Mouse (Mus musculus) MEL (cell line): ENCODE measurements around the gene Lrig2. TPM values are rescaled to one million over a fixed set of nuclear protein-coding genes. Genes with fewer than 3 reads are reported as not detected.

ENCODE experiments used
- DNase-seq: peaks from one replicate; pipeline ENCODE4 v3.0.0; 2011; ENCODE audit warnings: low read depth, low spot score
- H3K27ac ChIP-seq: 2 replicates; pipeline ENCODE4 v1.5.1; 2012; ENCODE audit warnings: low read depth, mild to moderate bottlenecking, control low read depth, low read length, moderate library complexity; ENCODE audit not compliant: control insufficient read depth
- H3K27me3 ChIP-seq, 2 experiments: fragments of 150-350 bp in 1 of 2; sonication (generic) in 1 of 2; 2 replicates each; pipeline ENCODE4 v1.6.1; 2012; ENCODE audit warnings: low read length in 2 of 2, mild to moderate bottlenecking in 2 of 2, improper control_type of control experiment in 1 of 2, moderate library complexity in 1 of 2; ENCODE audit not compliant: insufficient read depth in 2 of 2, control insufficient read depth in 1 of 2
- H3K36me3 ChIP-seq, 2 experiments: 2 replicates each; pipeline ENCODE4 v1.6.1; 2012 to 2014; ENCODE audit warnings: low read length in 2 of 2, improper control_type of control experiment in 1 of 2, inconsistent platforms in 1 of 2, mild to moderate bottlenecking in 1 of 2; ENCODE audit not compliant: insufficient read depth in 2 of 2, control insufficient read depth in 1 of 2
- H3K4me1 ChIP-seq, 2 experiments: fragments of 150-350 bp in 1 of 2; sonication (generic) in 1 of 2; 2 replicates each; pipeline ENCODE4 v1.6.1; 2012; ENCODE audit warnings: low read length in 2 of 2, improper control_type of control experiment in 1 of 2, mild to moderate bottlenecking in 1 of 2; ENCODE audit not compliant: insufficient read depth in 2 of 2, control insufficient read depth in 1 of 2
- H3K4me3 ChIP-seq, 2 experiments: fragments of 150-350 bp in 1 of 2; sonication (generic) in 1 of 2; 2 replicates each; pipeline ENCODE4 v1.5.1; 2012; ENCODE audit warnings: low read depth in 2 of 2, low read length in 2 of 2, mild to moderate bottlenecking in 2 of 2, moderate library complexity in 2 of 2, control low read depth in 1 of 2, improper control_type of control experiment in 1 of 2; ENCODE audit not compliant: control insufficient read depth in 1 of 2, insufficient read depth in 1 of 2
- H3K79me2 ChIP-seq: 2 replicates; pipeline ENCODE4 v1.6.1; 2012; ENCODE audit warnings: mild to moderate bottlenecking, low read length, moderate library complexity; ENCODE audit not compliant: control insufficient read depth, poor library complexity, insufficient read depth
- H3K9ac ChIP-seq: 2 replicates; pipeline ENCODE4 v1.6.1; 2012; ENCODE audit warnings: low read depth, mild to moderate bottlenecking, control low read depth, low read length, moderate library complexity; ENCODE audit not compliant: control insufficient read depth, poor library complexity, severe bottlenecking
- H3K9me3 ChIP-seq: fragments of 150-350 bp; sonication (generic); replicated peaks from 2 replicates; pipeline ENCODE4 v1.6.1; 2012; ENCODE audit warnings: mild to moderate bottlenecking, low read length, improper control_type of control experiment, moderate library complexity; ENCODE audit not compliant: insufficient read depth
- BHLHE40 ChIP-seq: IDR thresholded peaks from 2 replicates; pipeline ENCODE4 v1.6.1; 2012; ENCODE audit warnings: low read depth, mild to moderate bottlenecking, inconsistent platforms, low read length, improper control_type of control experiment, borderline replicate concordance
- CHD1 ChIP-seq: IDR thresholded peaks from 2 replicates; pipeline ENCODE4 v1.6.1; 2012; ENCODE audit warnings: low read depth, mild to moderate bottlenecking, inconsistent platforms, low read length, improper control_type of control experiment
- ELF1 ChIP-seq: IDR thresholded peaks from 2 replicates; pipeline ENCODE4 v1.6.1; 2014; ENCODE audit warnings: low read depth, mild to moderate bottlenecking, inconsistent platforms, low read length, improper control_type of control experiment, moderate library complexity
- EP300 ChIP-seq, 2 experiments: IDR thresholded peaks; 2 replicates each; pipeline ENCODE4 v1.6.1; 2011; ENCODE audit warnings: improper control_type of control experiment in 2 of 2, low read length in 2 of 2, low read depth in 1 of 2, mild to moderate bottlenecking in 1 of 2
- ETS1 ChIP-seq: IDR thresholded peaks from 2 replicates; pipeline ENCODE4 v1.6.1; 2012; ENCODE audit warnings: low read depth, mild to moderate bottlenecking, inconsistent platforms, low read length, improper control_type of control experiment, moderate library complexity
- GATA1 ChIP-seq: IDR thresholded peaks from 2 replicates; pipeline ENCODE4 v1.6.1; 2011; ENCODE audit warnings: low read depth, low read length, improper control_type of control experiment
- HCFC1 ChIP-seq: IDR thresholded peaks from 2 replicates; pipeline ENCODE4 v1.6.1; 2012; ENCODE audit warnings: low read depth, mild to moderate bottlenecking, inconsistent platforms, low read length, improper control_type of control experiment, moderate library complexity
- MAFK ChIP-seq: IDR thresholded peaks from 2 replicates; pipeline ENCODE4 v1.6.1; 2011; ENCODE audit warnings: low read depth, mild to moderate bottlenecking, low read length, improper control_type of control experiment, borderline replicate concordance
- MAX ChIP-seq: IDR thresholded peaks from 2 replicates; pipeline ENCODE4 v1.6.1; 2011; ENCODE audit warnings: low read length, improper control_type of control experiment
- MEF2A ChIP-seq: IDR thresholded peaks from 2 replicates; pipeline ENCODE4 v1.6.1; 2014; ENCODE audit warnings: low read depth, mild to moderate bottlenecking, inconsistent platforms, low read length, improper control_type of control experiment; ENCODE audit not compliant: poor library complexity, insufficient replicate concordance, severe bottlenecking; ENCODE audit errors: extremely low read depth
- MXI1 ChIP-seq: IDR thresholded peaks from 2 replicates; pipeline ENCODE4 v1.6.1; 2011; ENCODE audit warnings: mild to moderate bottlenecking, low read depth, low read length, improper control_type of control experiment
- MYC ChIP-seq: IDR thresholded peaks from 2 replicates; pipeline ENCODE4 v1.6.1; 2011; ENCODE audit warnings: low read depth, mild to moderate bottlenecking, low read length, improper control_type of control experiment, moderate library complexity
- NRF1 ChIP-seq: IDR thresholded peaks from 2 replicates; pipeline ENCODE4 v1.6.1; 2014; ENCODE audit warnings: low read depth, mild to moderate bottlenecking, inconsistent platforms, low read length, improper control_type of control experiment, moderate library complexity; ENCODE audit not compliant: poor library complexity, insufficient read depth, severe bottlenecking
- POLR2AphosphoS5 ChIP-seq: IDR thresholded peaks from 2 replicates; pipeline ENCODE4 v1.6.1; 2012; ENCODE audit warnings: low read depth, borderline replicate concordance, mild to moderate bottlenecking, inconsistent platforms, low read length, moderate library complexity, mixed read lengths
- RCOR1 ChIP-seq: IDR thresholded peaks from 2 replicates; pipeline ENCODE4 v1.6.1; 2012; ENCODE audit warnings: low read depth, mild to moderate bottlenecking, inconsistent platforms, low read length, improper control_type of control experiment
- TCF12 ChIP-seq: IDR thresholded peaks from 2 replicates; pipeline ENCODE4 v1.6.1; 2014; ENCODE audit warnings: low read depth, mild to moderate bottlenecking, inconsistent platforms, low read length, improper control_type of control experiment, moderate library complexity
- USF1 ChIP-seq: IDR thresholded peaks from 2 replicates; pipeline ENCODE4 v1.6.1; 2014; ENCODE audit warnings: low read depth, mild to moderate bottlenecking, inconsistent platforms, low read length, improper control_type of control experiment, moderate library complexity
- ZC3H11A ChIP-seq: IDR thresholded peaks from 2 replicates; pipeline ENCODE4 v1.6.1; 2012; ENCODE audit warnings: low read depth, mild to moderate bottlenecking, inconsistent platforms, low read length, improper control_type of control experiment
- ZKSCAN1 ChIP-seq: IDR thresholded peaks from 2 replicates; pipeline ENCODE4 v1.6.1; 2012; ENCODE audit warnings: low read depth, mild to moderate bottlenecking, inconsistent platforms, low read length, improper control_type of control experiment, moderate library complexity
- ZNF384 ChIP-seq: IDR thresholded peaks from 2 replicates; pipeline ENCODE4 v1.6.1; 2012; ENCODE audit warnings: low read depth, mild to moderate bottlenecking, inconsistent platforms, low read length, improper control_type of control experiment
- polyA plus RNA-seq, 2 experiments: library from polyadenylated mRNA; stranded (reverse) in 1 of 2; unstranded in 1 of 2; fragments of >175 nt in 1 of 2; fragments of >200 nt in 1 of 2; gene quantifications; 2 replicates each; pipeline versions ENCODE4 v1.2.1 to v1.2.4; 2012; ENCODE audit warnings: low replicate concordance in 2 of 2, low read depth in 1 of 2; ENCODE audit not compliant: insufficient read length in 2 of 2, insufficient read depth in 1 of 2, missing spikeins in 1 of 2
- total RNA-seq: library from RNA; depleted of rRNA; stranded (reverse); fragments of 300-350 nt; gene quantifications from 2 replicates; pipeline ENCODE4 v1.2.3, GENCODE M21; 2012

Gene Lrig2
- total and polyA plus RNA-seq, 3 experiments: 4.2 to 4.3 TPM; not detected in 1

DNA sequence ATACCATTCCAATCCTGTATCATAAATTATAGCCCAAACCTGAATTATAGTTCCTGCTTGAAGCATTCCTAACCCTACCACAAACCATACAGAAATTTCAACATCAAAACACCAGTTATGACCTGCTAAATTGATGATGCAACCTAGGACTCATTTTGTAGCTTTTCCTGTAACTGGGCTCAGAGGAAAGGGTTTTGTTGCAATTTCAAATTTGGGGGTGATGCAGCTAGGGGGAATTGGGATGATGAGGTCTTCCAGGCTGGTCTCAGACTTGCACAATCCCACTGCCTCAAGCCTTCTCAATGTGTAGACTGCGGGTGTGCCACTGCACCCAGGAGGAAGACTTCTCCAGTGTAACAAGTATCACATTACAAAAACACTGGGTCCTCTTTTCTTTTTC, 44.9 kb upstream of the Lrig2 start:
- no peak overlapping the region for H3K27ac ChIP-seq
- peaks cover 0 to 10% of the 10 kb centered on the region in 2 experiments for H3K27me3 ChIP-seq
- H3K4me3 ChIP-seq: no peak overlapping the region
- H3K79me2 ChIP-seq: no peaks in the 10 kb centered on the region
- H3K9me3 ChIP-seq: no peaks in the 10 kb centered on the region
- H3K4me1 ChIP-seq: no peaks in the 10 kb centered on the region
- DNase-seq: no peak
- no peaks in the 10 kb centered on the region for H3K36me3 ChIP-seq
- TF ChIP-seq TCF12: no peak
- H3K9ac ChIP-seq: no peak overlapping the region

DNA sequence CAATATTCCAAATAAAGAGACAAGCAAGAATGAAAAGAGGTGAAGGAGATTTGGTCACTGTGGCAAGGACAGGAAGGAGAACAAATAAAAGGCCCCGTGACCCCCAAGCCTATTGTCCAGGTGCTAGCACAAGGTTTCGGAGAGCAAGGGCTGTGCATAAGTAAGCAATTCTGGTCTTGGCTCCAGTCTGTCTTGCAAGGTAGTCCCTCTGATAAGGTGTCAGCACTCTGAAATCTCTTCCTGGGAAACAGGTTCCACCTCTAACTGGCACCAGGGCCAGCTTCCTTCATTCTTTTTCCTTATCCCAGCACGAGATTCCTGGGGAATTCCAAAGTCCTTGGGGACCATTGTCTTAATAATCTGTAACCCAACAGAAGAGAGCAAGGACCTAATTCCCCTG, 38.9 kb upstream of the Lrig2 start:
- Histone ChIP-seq H3K9ac (no peak overlapping the region), H3K27ac (no peak overlapping the region), H3K9me3 (no peaks in the 10 kb centered on the region), H3K27me3 (peaks cover 9% of the 10 kb centered on the region in 2 experiments), H3K79me2 (no peaks in the 10 kb centered on the region), H3K36me3 (no peaks in the 10 kb centered on the region), H3K4me1 (no peaks in the 10 kb centered on the region), H3K4me3 (no peak overlapping the region)
- DNase-seq: no peak
- TF ChIP-seq BHLHE40 (no peak), EP300 (IDR thresholded peaks at IDR 0.05; ENCODE audit: low read depth in 1 of 2, low read length in 2 of 2) (no peak), ZC3H11A (no peak), ETS1 (no peak), RCOR1 (no peak), GATA1 (no peak), MAFK (no peak), MYC (no peak), POLR2AphosphoS5 (no peak), TCF12 (no peak), ZNF384 (no peak), ELF1 (no peak), MXI1 (no peak), NRF1 (no peak), USF1 (no peak), MAX (no peak), ZKSCAN1 (no peak), CHD1 (no peak), HCFC1 (no peak), MEF2A (no peak)
- TF ChIP-seq, all 39 proteins: peak for 0
